Mouse (Mus musculus) hindbrain, embryonic 10.5 days (tissue): ENCODE measurements around the gene Gtpbp8. TPM values are rescaled to one million over a fixed set of nuclear protein-coding genes. Genes with fewer than 3 reads are reported as not detected.

Experiments used
- DNase-seq: peaks from one replicate; pipeline ENCODE4 v3.0.0-alpha.2; 2017; ENCODE audit warnings: low spot score
- H3K27ac ChIP-seq: fragments of 300-500 bp; sonication (generic); 2 replicates; pipeline ENCODE4 v1.5.1; 2016; ENCODE audit warnings: mild to moderate bottlenecking, moderate library complexity
- H3K27me3 ChIP-seq: fragments of 300-500 bp; sonication (generic); 2 replicates; pipeline ENCODE4 v1.6.1; 2016; ENCODE audit warnings: mild to moderate bottlenecking; ENCODE audit not compliant: poor library complexity, insufficient read depth, severe bottlenecking
- H3K36me3 ChIP-seq: fragments of 300-500 bp; sonication (generic); 2 replicates; pipeline ENCODE4 v1.6.1; 2016; ENCODE audit warnings: mild to moderate bottlenecking, moderate library complexity
- H3K4me1 ChIP-seq: fragments of 300-500 bp; sonication (generic); replicated peaks from 2 replicates; pipeline ENCODE4 v1.6.1; 2016; ENCODE audit warnings: mild to moderate bottlenecking
- H3K4me3 ChIP-seq: fragments of 300-500 bp; sonication (generic); 2 replicates; pipeline ENCODE4 v1.5.1; 2016; ENCODE audit warnings: mild to moderate bottlenecking, moderate library complexity
- H3K9me3 ChIP-seq: fragments of 300-500 bp; sonication (generic); 2 replicates; pipeline ENCODE4 v1.6.1; 2016; ENCODE audit warnings: mild to moderate bottlenecking, moderate library complexity
- WGBS: fragments of 180-500 bp; shearing (Covaris S2); methylation state at CpG from one replicate; pipeline ENCODE4 v1.1.7; 2016; 5-methylcytosine and 5-hydroxymethylcytosine counted together
- polyA plus RNA-seq: library from polyadenylated mRNA; unstranded; fragments of >200 nt; fragmentation: Nextera tagmentation; extraction: Ambion mirVana; gene quantifications from 2 replicates; pipeline ENCODE4 v1.2.1, GENCODE M21; 2016

Gene Gtpbp8
- polyA plus RNA-seq, 1 experiment from 2014 or later = 27.7 TPM

DNA sequence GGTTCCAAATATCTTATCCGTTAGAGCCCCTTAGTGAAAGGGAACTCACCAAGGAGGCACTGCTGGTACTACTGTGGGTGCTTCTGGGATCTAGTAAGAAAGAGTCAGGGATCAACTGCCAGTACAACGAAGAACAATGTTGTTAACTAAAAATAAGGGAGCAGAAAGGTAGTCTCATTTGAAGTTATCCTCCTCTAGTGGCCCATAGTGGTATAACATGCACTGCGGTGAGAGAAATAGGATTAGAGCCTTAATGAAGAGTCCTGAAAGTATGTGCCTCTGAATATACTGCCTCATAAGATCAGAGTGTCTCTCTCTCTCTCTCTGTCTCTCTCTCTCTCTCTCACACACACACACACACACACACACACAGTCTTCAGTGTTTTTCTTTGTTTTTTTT is 25.6 kb downstream of the Gtpbp8 start:
- H3K4me3 ChIP-seq = no peak overlapping the region
- 81% methylated on average over 3 of the region's 3 CpGs for WGBS
- no peak for DNase-seq
- peaks cover 34% of the 10 kb centered on the region for H3K4me1 ChIP-seq
- no peaks in the 10 kb centered on the region for H3K9me3 ChIP-seq
- peaks cover 19% of the 10 kb centered on the region for H3K36me3 ChIP-seq
- no peaks in the 10 kb centered on the region for H3K27me3 ChIP-seq
- no peak overlapping the region for H3K27ac ChIP-seq

GRCm38 (mm10) chr16:44719349-44719748 is 26.8 kb downstream of the Gtpbp8 start:
- H3K27me3 ChIP-seq = no peaks in the 10 kb centered on the region
- H3K4me3 ChIP-seq = no peak overlapping the region
- no peaks in the 10 kb centered on the region for H3K9me3 ChIP-seq
- H3K27ac ChIP-seq = no peak overlapping the region
- peaks cover 19% of the 10 kb centered on the region for H3K36me3 ChIP-seq
- WGBS = 79% methylated on average over 7 of the region's 7 CpGs
- H3K4me1 ChIP-seq = peaks cover 27% of the 10 kb centered on the region
- no peak for DNase-seq

- no peaks in the 10 kb centered on the region for H3K27me3 ChIP-seq
- no peak overlapping the region for H3K4me3 ChIP-seq
- peaks cover 17% of the 10 kb centered on the region for H3K4me1 ChIP-seq
- no peak for DNase-seq
- WGBS = 71% methylated on average over 2 of the region's 2 CpGs
- H3K36me3 ChIP-seq = peaks cover 19% of the 10 kb centered on the region
- no peak overlapping the region for H3K27ac ChIP-seq
- no peaks in the 10 kb centered on the region for H3K9me3 ChIP-seq
These were observed 28.3 kb downstream of the Gtpbp8 start for GRCm38 (mm10) chr16:44717838-44718237.

DNA sequence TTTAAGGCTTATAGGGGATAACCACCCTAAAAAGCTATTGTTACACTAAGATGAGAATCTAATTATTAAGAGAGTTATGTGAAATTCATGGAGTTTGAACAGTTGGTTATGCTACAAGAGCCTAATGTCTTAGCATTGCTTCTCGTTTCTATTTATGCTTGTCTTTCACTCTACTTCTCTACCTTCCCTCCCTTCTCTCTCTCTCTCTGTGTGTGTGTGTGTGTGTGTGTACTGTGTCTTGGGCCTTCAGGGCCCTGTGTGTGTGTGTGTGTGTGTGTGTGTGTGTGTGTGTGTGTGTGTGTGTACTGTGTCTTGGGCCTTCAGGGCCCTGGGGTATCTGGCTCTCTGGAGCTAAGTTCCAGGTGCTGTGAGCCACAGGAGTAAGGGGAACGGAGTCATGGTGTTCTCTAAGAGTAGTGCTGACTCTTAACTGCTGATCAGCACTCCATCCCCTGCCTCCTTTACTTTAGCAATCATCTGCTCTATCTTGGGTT is 29.0 kb downstream of the Gtpbp8 start:
- DNase-seq = no peak
- Histone ChIP-seq H3K9me3 (no peaks in the 10 kb centered on the region), H3K4me1 (peaks cover 13% of the 10 kb centered on the region), H3K27me3 (no peaks in the 10 kb centered on the region), H3K27ac (peak overlapping the region; percentile 56; the same call in 1 of the 2 replicates), H3K4me3 (no peak overlapping the region), H3K36me3 (peaks cover 19% of the 10 kb centered on the region)
- WGBS = 84% methylated on average over 2 of the region's 2 CpGs

DNA sequence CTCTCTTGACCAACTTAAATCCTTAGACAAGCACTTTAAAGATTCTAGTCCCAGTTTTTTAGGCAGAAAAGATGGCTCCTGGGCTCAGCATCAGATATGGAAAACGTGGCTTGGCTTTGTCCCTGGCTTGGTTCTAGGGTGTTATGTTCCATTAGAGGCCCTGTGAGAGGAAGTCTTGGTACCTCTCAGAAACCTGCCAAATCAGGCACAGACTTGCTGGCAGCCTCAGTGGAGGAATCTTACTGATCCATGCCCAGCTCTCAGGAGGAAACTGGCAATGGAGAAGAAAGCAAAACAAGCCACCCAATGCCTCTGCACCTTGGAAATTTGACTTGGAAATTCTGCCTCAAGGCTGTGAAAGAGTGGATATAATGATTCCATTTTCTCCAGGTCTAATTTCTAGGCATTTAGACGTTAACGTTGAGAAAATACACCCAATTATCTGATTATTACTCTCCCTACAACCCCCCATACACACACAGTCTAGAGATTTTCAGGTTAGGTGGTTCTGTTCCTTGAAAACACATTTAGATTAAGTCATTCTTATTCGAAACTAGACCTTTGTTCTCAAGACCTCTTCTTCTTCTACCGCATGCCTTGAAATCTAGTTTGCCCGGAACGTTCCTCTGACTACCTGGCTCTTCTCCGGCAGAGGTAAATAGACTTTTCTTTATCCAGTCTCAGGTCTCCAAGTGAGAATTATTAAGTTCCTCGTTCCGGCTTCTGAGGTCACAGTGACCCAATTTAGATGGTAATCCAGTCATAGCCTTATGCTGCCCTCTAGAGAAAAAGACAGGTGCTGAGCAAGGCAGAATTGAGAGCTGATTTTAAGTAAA is 29.6 kb downstream of the Gtpbp8 start:
- Histone ChIP-seq H3K9me3 (no peaks in the 10 kb centered on the region), H3K27me3 (no peaks in the 10 kb centered on the region), H3K4me1 (peaks cover 13% of the 10 kb centered on the region), H3K27ac (peak overlapping the region; percentile 78), H3K4me3 (no peak overlapping the region), H3K36me3 (peaks cover 19% of the 10 kb centered on the region)
- peak; percentile 33 for DNase-seq
- WGBS = 41% methylated on average over 10 of the region's 10 CpGs

DNA sequence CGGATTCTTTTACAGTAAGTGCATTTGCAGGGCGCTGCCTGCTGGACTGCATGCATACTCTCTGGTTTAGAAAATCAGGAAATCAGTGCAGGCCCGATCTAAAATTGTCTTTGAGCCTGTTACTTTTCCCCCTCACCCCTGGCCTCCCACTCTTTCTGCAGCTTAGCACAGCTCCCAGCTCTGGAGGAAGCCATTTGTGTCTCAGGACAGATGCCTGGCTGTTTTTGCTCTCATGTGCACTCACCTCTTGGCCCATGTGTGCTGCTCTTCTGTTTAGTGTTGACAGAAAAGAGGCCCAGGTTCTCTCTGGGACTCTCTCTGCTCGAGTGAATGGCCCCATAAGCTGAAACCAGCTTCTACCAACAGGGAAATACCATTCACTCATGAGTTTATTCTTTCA is 42.7 kb downstream of the Gtpbp8 start:
- peaks cover 5% of the 10 kb centered on the region for H3K4me1 ChIP-seq
- no peaks in the 10 kb centered on the region for H3K27me3 ChIP-seq
- H3K36me3 ChIP-seq = no peaks in the 10 kb centered on the region
- no peaks in the 10 kb centered on the region for H3K9me3 ChIP-seq
- H3K4me3 ChIP-seq = no peak overlapping the region
- 67% methylated on average over 4 of the region's 4 CpGs for WGBS
- DNase-seq = no peak
- peak overlapping the region; percentile 50; the same call in 1 of the 2 replicates for H3K27ac ChIP-seq

DNA sequence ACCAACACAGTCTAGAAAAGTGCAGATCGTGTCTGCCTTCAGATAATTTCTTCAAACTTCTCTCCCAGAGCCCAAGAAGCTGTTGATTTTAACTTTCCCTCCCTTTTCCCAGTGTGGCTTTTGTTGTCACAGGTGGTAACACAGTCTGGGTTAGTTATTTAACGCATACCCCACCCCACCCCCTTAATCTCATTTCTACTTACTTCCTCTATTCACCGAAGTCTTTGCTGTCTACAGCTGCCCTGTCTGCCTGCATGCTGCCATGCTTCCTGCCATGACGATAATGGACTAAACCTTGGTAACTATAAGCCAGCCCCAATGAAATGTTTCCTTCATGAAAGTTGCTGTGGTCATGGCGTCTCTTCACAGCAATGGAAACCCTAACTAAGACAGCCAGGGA is 43.9 kb downstream of the Gtpbp8 start:
- Histone ChIP-seq H3K4me1 (peaks cover 5% of the 10 kb centered on the region), H3K36me3 (no peaks in the 10 kb centered on the region), H3K27ac (no peak overlapping the region), H3K4me3 (no peak overlapping the region), H3K27me3 (no peaks in the 10 kb centered on the region), H3K9me3 (no peaks in the 10 kb centered on the region)
- DNase-seq = no peak
- WGBS = 76% methylated on average over 5 of the region's 5 CpGs

- H3K9me3 ChIP-seq = no peaks in the 10 kb centered on the region
- no peak overlapping the region for H3K4me3 ChIP-seq
- WGBS = 87% methylated on average over 3 of the region's 3 CpGs
- DNase-seq = no peak
- H3K36me3 ChIP-seq = no peaks in the 10 kb centered on the region
- H3K27ac ChIP-seq = no peak overlapping the region
- no peaks in the 10 kb centered on the region for H3K27me3 ChIP-seq
- H3K4me1 ChIP-seq = peaks cover 8% of the 10 kb centered on the region
These were observed 45.0 kb downstream of the Gtpbp8 start for GRCm38 (mm10) chr16:44701155-44701554.

GRCm38 (mm10) chr16:44697473-44698205 is 48.5 kb downstream of the Gtpbp8 start:
- H3K4me1 ChIP-seq = 0 out of 2 replicates have a peak, but pooled peaks cover 5% of the 10 kb centered on the region
- no peak for DNase-seq
- no peak overlapping the region for H3K4me3 ChIP-seq
- 96% methylated on average over 5 of the region's 5 CpGs for WGBS
- H3K27ac ChIP-seq = no peak overlapping the region
- H3K36me3 ChIP-seq = no peaks in the 10 kb centered on the region
- H3K9me3 ChIP-seq = no peaks in the 10 kb centered on the region
- H3K27me3 ChIP-seq = no peaks in the 10 kb centered on the region

GRCm38 (mm10) chr16:44695859-44696620 is 50.1 kb downstream of the Gtpbp8 start:
- no peak overlapping the region for H3K4me3 ChIP-seq
- no peaks in the 10 kb centered on the region for H3K36me3 ChIP-seq
- H3K27me3 ChIP-seq = no peaks in the 10 kb centered on the region
- no peak for DNase-seq
- H3K4me1 ChIP-seq = peaks cover 13% of the 10 kb centered on the region
- H3K27ac ChIP-seq = no peak overlapping the region; the same call in 1 of the 2 replicates
- WGBS = 61% methylated on average over 12 of the region's 12 CpGs
- H3K9me3 ChIP-seq = no peaks in the 10 kb centered on the region

DNA sequence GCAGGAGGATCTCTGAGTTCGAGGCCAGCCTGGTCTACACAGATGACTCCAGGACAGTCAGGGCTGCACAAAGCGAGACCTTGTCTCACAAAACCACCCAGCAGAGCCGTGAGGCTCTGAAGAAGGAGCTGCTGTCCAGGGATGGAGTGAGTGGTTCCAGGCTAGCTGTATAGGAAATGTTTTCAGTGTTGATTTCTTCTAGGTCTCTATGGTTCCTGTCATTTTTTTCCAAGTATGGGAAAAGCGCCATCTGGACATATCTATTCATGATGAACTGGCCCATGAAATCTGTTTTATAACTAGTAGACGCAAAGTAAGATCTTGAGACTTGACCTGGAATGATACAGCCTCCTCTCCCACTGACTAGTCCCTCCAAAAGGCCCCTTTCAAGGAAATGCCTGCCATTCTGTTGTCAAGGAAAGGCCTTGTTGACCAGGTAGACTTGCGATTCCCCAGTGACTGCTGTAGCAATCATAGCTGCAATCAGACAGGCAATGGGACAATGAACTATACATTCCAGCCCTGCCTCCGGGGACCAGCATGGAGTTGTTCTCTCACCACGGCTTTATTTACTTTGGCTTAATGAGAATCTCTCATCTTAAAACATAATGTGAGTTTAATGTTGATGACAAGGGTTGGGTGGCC is 50.8 kb downstream of the Gtpbp8 start:
- Histone ChIP-seq H3K27me3 (no peaks in the 10 kb centered on the region), H3K36me3 (no peaks in the 10 kb centered on the region), H3K4me3 (no peak overlapping the region), H3K4me1 (peaks cover 14% of the 10 kb centered on the region), H3K27ac (no peak overlapping the region), H3K9me3 (no peaks in the 10 kb centered on the region)
- WGBS = 86% methylated on average over 8 of the region's 8 CpGs
- no peak for DNase-seq

GRCm38 (mm10) chr16:44693695-44694094 is 52.5 kb downstream of the Gtpbp8 start:
- Histone ChIP-seq H3K27ac (no peak overlapping the region), H3K4me3 (no peak overlapping the region), H3K4me1 (peaks cover 27% of the 10 kb centered on the region), H3K36me3 (no peaks in the 10 kb centered on the region), H3K9me3 (no peaks in the 10 kb centered on the region), H3K27me3 (no peaks in the 10 kb centered on the region)
- DNase-seq = no peak
- WGBS = 67% methylated on average over 6 of the region's 6 CpGs
